Mouse (Mus musculus): ENCODE data around the gene Map4k4. TPM values are rescaled to one million over a fixed set of nuclear protein-coding genes. Genes with fewer than 3 reads are reported as not detected.
A peak's percentile ranks its signal among the peaks of the same experiment; 100 is the strongest.

Gene Map4k4
- polyA plus RNA-seq, 1 experiment from 2014 or later, result 39.5 TPM

- 58% methylated on average over 5 of the region's 5 CpGs for WGBS
- Histone ChIP-seq H3K27me3 (no peaks in the 10 kb centered on the region), H3K36me3 (no peaks in the 10 kb centered on the region), H3K27ac (peak overlapping the region; percentile 35; the same call in 1 of the 2 replicates), H3K4me2 (no peak overlapping the region), H3K4me1 (peaks cover 44% of the 10 kb centered on the region), H3K9me3 (no peaks in the 10 kb centered on the region), H3K9ac (no peak overlapping the region), H3K4me3 (no peak overlapping the region)
- ATAC-seq (ENCODE audit: borderline replicate concordance, extremely low read depth, low FRiP score, low TSS enrichment), result no peak
These were observed 56.0 kb downstream of the Map4k4 start for GRCm38 (mm10) chr1:39956712-39957111.

GRCm38 (mm10) chr1:39957981-39958380 lies 57.3 kb downstream of the Map4k4 start:
- Histone ChIP-seq H3K9me3 (no peaks in the 10 kb centered on the region), H3K4me3 (no peak overlapping the region), H3K9ac (no peak overlapping the region), H3K36me3 (peaks cover 11% of the 10 kb centered on the region), H3K27ac (no peak overlapping the region), H3K27me3 (no peaks in the 10 kb centered on the region), H3K4me1 (peaks cover 33% of the 10 kb centered on the region), H3K4me2 (no peak overlapping the region)
- WGBS, result 69% methylated on average over 7 of the region's 7 CpGs
- ATAC-seq (ENCODE audit: borderline replicate concordance, extremely low read depth, low FRiP score, low TSS enrichment), result no peak

GRCm38 (mm10) chr1:39960623-39961022 lies 59.9 kb downstream of the Map4k4 start:
- Histone ChIP-seq H3K27me3 (no peaks in the 10 kb centered on the region), H3K4me3 (no peak overlapping the region), H3K4me1 (peaks cover 16% of the 10 kb centered on the region), H3K9me3 (no peaks in the 10 kb centered on the region), H3K36me3 (peaks cover 22% of the 10 kb centered on the region), H3K27ac (no peak overlapping the region), H3K4me2 (no peak overlapping the region), H3K9ac (no peak overlapping the region)
- 92% methylated on average over 1 of the region's 1 CpGs for WGBS
- no peak for ATAC-seq (ENCODE audit: borderline replicate concordance, extremely low read depth, low FRiP score, low TSS enrichment)

GRCm38 (mm10) chr1:39961113-39961512 lies 60.4 kb downstream of the Map4k4 start:
- WGBS, result 81% methylated on average over 6 of the region's 6 CpGs
- H3K4me1 ChIP-seq, result peaks cover 11% of the 10 kb centered on the region
- H3K9ac ChIP-seq, result no peak overlapping the region
- H3K36me3 ChIP-seq, result peaks cover 22% of the 10 kb centered on the region
- H3K4me3 ChIP-seq, result no peak overlapping the region
- no peak overlapping the region for H3K4me2 ChIP-seq
- no peaks in the 10 kb centered on the region for H3K27me3 ChIP-seq
- ATAC-seq (ENCODE audit: borderline replicate concordance, extremely low read depth, low FRiP score, low TSS enrichment), result no peak
- H3K9me3 ChIP-seq, result no peaks in the 10 kb centered on the region
- no peak overlapping the region for H3K27ac ChIP-seq

- WGBS, result 85% methylated on average over 4 of the region's 4 CpGs
- Histone ChIP-seq H3K27ac (no peak overlapping the region), H3K9me3 (no peaks in the 10 kb centered on the region)
These were observed 61.6 kb downstream of the Map4k4 start for GRCm38 (mm10) chr1:39962321-39962720.

GRCm38 (mm10) chr1:39962840-39963239 lies 62.1 kb downstream of the Map4k4 start:
- no peak overlapping the region for H3K4me3 ChIP-seq
- H3K9me3 ChIP-seq, result no peaks in the 10 kb centered on the region
- no peaks in the 10 kb centered on the region for H3K27me3 ChIP-seq
- H3K36me3 ChIP-seq, result peaks cover 22% of the 10 kb centered on the region
- 86% methylated on average over 8 of the region's 8 CpGs for WGBS
- H3K27ac ChIP-seq, result no peak overlapping the region
- H3K4me2 ChIP-seq, result no peak overlapping the region
- H3K9ac ChIP-seq, result no peak overlapping the region
- no peak for ATAC-seq (ENCODE audit: borderline replicate concordance, extremely low read depth, low FRiP score, low TSS enrichment)
- no peaks in the 10 kb centered on the region for H3K4me1 ChIP-seq

More at GRCm38 (mm10) chr1:39962321-39962720, 61.6 kb downstream of the Map4k4 start:
- H3K9ac ChIP-seq, result no peak overlapping the region
- peaks cover 22% of the 10 kb centered on the region for H3K36me3 ChIP-seq
- ATAC-seq (ENCODE audit: borderline replicate concordance, extremely low read depth, low FRiP score, low TSS enrichment), result no peak
- H3K4me3 ChIP-seq, result no peak overlapping the region
- H3K27me3 ChIP-seq, result no peaks in the 10 kb centered on the region
- no peak overlapping the region for H3K4me2 ChIP-seq
- H3K4me1 ChIP-seq, result peaks cover under 1% of the 10 kb centered on the region; the same call in 1 of the 2 replicates

DNA sequence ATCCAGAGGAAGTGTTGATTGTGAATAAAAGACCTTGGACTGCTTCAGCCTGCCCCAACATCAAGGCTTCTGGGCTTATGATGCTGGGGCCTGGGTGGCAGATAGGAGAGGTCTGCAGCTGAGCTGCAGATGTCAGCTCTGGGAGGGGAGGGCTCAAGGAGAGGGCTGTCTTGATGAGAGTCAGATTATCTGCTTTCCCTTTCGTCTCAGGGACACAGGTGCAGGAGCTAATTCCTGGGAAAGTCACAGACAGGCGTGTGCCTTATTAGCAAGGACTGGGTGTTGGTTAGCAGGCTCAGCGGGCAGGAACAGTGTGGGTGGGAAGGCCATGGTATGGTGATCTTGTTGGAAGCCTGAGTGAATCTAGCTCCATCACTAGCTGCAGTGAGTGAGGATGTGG lies 63.1 kb downstream of the Map4k4 start:
- no peak overlapping the region for H3K4me3 ChIP-seq
- peaks cover 22% of the 10 kb centered on the region for H3K36me3 ChIP-seq
- H3K9me3 ChIP-seq, result no peaks in the 10 kb centered on the region
- no peak overlapping the region for H3K27ac ChIP-seq
- 0 out of 2 replicates have a peak, but pooled peaks cover 6% of the 10 kb centered on the region for H3K4me1 ChIP-seq
- 80% methylated on average over 3 of the region's 3 CpGs for WGBS
- no peak for ATAC-seq (ENCODE audit: borderline replicate concordance, extremely low read depth, low FRiP score, low TSS enrichment)
- H3K27me3 ChIP-seq, result no peaks in the 10 kb centered on the region
- no peak overlapping the region for H3K4me2 ChIP-seq
- H3K9ac ChIP-seq, result no peak overlapping the region

DNA sequence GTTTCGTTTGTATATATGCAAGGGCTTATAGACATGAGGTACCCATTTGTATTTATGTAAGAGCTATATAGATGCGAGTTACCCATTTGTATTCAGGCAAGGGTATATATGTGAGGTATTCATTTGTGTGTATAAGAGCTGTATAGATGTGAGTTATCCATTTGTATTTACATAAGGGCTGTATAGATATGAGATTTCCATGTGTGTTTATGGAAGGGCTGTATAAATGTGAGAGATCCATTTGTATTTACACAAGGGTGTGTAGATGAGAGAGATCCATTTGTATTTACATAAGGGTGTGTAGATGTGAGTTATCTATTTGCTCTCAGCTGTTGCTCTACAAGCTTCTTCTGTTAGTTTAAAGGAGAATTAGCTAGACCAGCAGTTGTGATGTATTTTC lies 63.7 kb downstream of the Map4k4 start:
- Histone ChIP-seq H3K9ac (no peak overlapping the region), H3K27me3 (no peaks in the 10 kb centered on the region), H3K4me2 (no peak overlapping the region), H3K4me1 (0 out of 2 replicates have a peak, but pooled peaks cover 6% of the 10 kb centered on the region), H3K27ac (no peak overlapping the region), H3K9me3 (no peaks in the 10 kb centered on the region), H3K36me3 (peaks cover 22% of the 10 kb centered on the region), H3K4me3 (no peak overlapping the region)
- WGBS, result 82% methylated on average over 2 of the region's 2 CpGs
- ATAC-seq (ENCODE audit: borderline replicate concordance, extremely low read depth, low FRiP score, low TSS enrichment), result no peak

GRCm38 (mm10) chr1:39965461-39965860 lies 64.7 kb downstream of the Map4k4 start:
- Histone ChIP-seq H3K9me3 (no peaks in the 10 kb centered on the region), H3K4me2 (no peak overlapping the region), H3K27me3 (no peaks in the 10 kb centered on the region), H3K4me1 (peaks cover 11% of the 10 kb centered on the region; the same call in 1 of the 2 replicates), H3K36me3 (peaks cover 22% of the 10 kb centered on the region), H3K9ac (no peak overlapping the region), H3K4me3 (no peak overlapping the region), H3K27ac (no peak overlapping the region)
- ATAC-seq (ENCODE audit: borderline replicate concordance, extremely low read depth, low FRiP score, low TSS enrichment), result no peak
- 73% methylated on average over 3 of the region's 3 CpGs for WGBS

GRCm38 (mm10) chr1:39968999-39969398 lies 68.3 kb downstream of the Map4k4 start:
- H3K9me3 ChIP-seq, result no peaks in the 10 kb centered on the region
- peaks cover 8% of the 10 kb centered on the region; the same call in 1 of the 2 replicates for H3K36me3 ChIP-seq
- no peaks in the 10 kb centered on the region for H3K27me3 ChIP-seq
- H3K4me3 ChIP-seq, result no peak overlapping the region
- no peak overlapping the region for H3K27ac ChIP-seq
- no peak for ATAC-seq (ENCODE audit: borderline replicate concordance, extremely low read depth, low FRiP score, low TSS enrichment)
- peaks cover 18% of the 10 kb centered on the region; the same call in 1 of the 2 replicates for H3K4me1 ChIP-seq
- 61% methylated on average over 7 of the region's 7 CpGs for whole genome bisulfite sequencing
- no peak overlapping the region for H3K9ac ChIP-seq
- H3K4me2 ChIP-seq, result no peak overlapping the region

- Histone ChIP-seq H3K27ac (no peak overlapping the region), H3K4me3 (no peak overlapping the region), H3K4me2 (no peak overlapping the region), H3K4me1 (peaks cover 18% of the 10 kb centered on the region; the same call in 1 of the 2 replicates), H3K9ac (no peak overlapping the region), H3K9me3 (no peaks in the 10 kb centered on the region), H3K27me3 (no peaks in the 10 kb centered on the region), H3K36me3 (peaks cover 12% of the 10 kb centered on the region)
- ATAC-seq (ENCODE audit: borderline replicate concordance, extremely low read depth, low FRiP score, low TSS enrichment), result no peak; the same call in 1 of the 2 replicates
- 78% methylated on average over 2 of the region's 2 CpGs for WGBS
These were observed 69.2 kb downstream of the Map4k4 start for GRCm38 (mm10) chr1:39969771-39970406.

DNA sequence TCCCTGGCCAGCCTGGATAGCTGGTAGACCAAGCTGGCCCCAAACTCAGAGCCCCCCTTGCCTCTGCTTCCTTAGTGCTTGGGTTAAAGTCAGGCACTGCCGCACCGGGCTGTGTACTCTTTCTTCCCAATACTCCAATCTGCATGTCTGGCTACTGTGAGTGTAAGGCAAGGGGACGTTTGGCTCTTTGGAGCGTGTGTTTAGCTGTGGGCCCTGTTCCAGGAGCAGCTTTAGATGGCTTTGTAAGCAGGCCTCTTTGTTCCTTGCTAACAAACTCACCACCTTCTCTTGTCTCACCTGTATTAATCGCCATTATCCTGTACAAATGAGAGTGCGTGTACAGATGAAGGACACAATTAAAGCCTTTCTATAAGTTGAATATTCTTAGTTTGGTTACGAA lies 71.7 kb downstream of the Map4k4 start:
- peaks cover 18% of the 10 kb centered on the region; the same call in 1 of the 2 replicates for H3K4me1 ChIP-seq
- ATAC-seq (ENCODE audit: borderline replicate concordance, extremely low read depth, low FRiP score, low TSS enrichment), result no peak
- no peak overlapping the region for H3K4me3 ChIP-seq
- no peak overlapping the region for H3K9ac ChIP-seq
- no peaks in the 10 kb centered on the region for H3K9me3 ChIP-seq
- H3K4me2 ChIP-seq, result no peak overlapping the region
- 60% methylated on average over 7 of the region's 7 CpGs for WGBS
- no peaks in the 10 kb centered on the region for H3K27me3 ChIP-seq
- peaks cover 33% of the 10 kb centered on the region for H3K36me3 ChIP-seq
- H3K27ac ChIP-seq, result no peak overlapping the region; the same call in 1 of the 2 replicates

Measured in lung, embryonic 15.5 days (tissue).